Mouse (Mus musculus) C2C12 (cell line): ENCODE measurements around the gene Nckap5l. TPM values are rescaled to one million over a fixed set of nuclear protein-coding genes. Genes with fewer than 3 reads are reported as not detected.
"Not testable (repeated sequence)": the region's sequence is repeated elsewhere in the genome, so short reads cannot be mapped to it uniquely, and the experiment has no call there.

Source experiments
- H3K27me3 ChIP-seq: one replicate; pipeline ENCODE4 v1.6.1; 2011; ENCODE audit not compliant: control insufficient read depth, insufficient read depth, insufficient read length
- H3K36me3 ChIP-seq: one replicate; pipeline ENCODE4 v1.6.1; 2011; ENCODE audit not compliant: control insufficient read depth, insufficient read depth
- H3K4me3 ChIP-seq: one replicate; pipeline ENCODE4 v1.5.1; 2011; ENCODE audit warnings: mild to moderate bottlenecking, control low read depth; ENCODE audit not compliant: poor library complexity, insufficient read depth, severe bottlenecking
- H3K79me2 ChIP-seq: one replicate; pipeline ENCODE4 v1.6.1; 2011; ENCODE audit not compliant: control insufficient read depth, insufficient read depth
- H3K79me3 ChIP-seq: one replicate; pipeline ENCODE4 v1.6.1; 2011; ENCODE audit warnings: low read depth, control low read depth
- H3ac ChIP-seq: one replicate; pipeline ENCODE3; 2011; ENCODE audit warnings: low read depth; ENCODE audit not compliant: control insufficient read depth, insufficient read length
- CEBPB ChIP-seq: IDR thresholded peaks from one replicate; pipeline ENCODE4 v1.6.1; 2011; ENCODE audit warnings: low read depth, mild to moderate bottlenecking, control low read depth, moderate library complexity
- CTCF ChIP-seq: IDR thresholded peaks from one replicate; pipeline ENCODE4 v1.5.1; 2011; ENCODE audit not compliant: control insufficient read depth, insufficient read depth, insufficient read length
- FOSL1 ChIP-seq: IDR thresholded peaks from one replicate; pipeline ENCODE4 v1.8.0; 2011; ENCODE audit warnings: mild to moderate bottlenecking, low read length; ENCODE audit not compliant: poor library complexity, insufficient read depth, severe bottlenecking
- MAX ChIP-seq: IDR thresholded peaks from one replicate; pipeline ENCODE4 v1.6.1; 2011; ENCODE audit warnings: mild to moderate bottlenecking, control low read depth
- MYOD1 ChIP-seq: IDR thresholded peaks from one replicate; pipeline ENCODE4 v1.6.1; 2011; ENCODE audit warnings: low read depth; ENCODE audit not compliant: control insufficient read depth, insufficient read length
- MYOG ChIP-seq: IDR thresholded peaks from one replicate; pipeline ENCODE4 v1.6.1; 2011; ENCODE audit not compliant: control insufficient read depth, insufficient read length; ENCODE audit errors: extremely low read depth
- USF1 ChIP-seq: IDR thresholded peaks from one replicate; pipeline ENCODE4 v1.6.1; 2011; ENCODE audit warnings: low read depth, mild to moderate bottlenecking, control low read depth, moderate library complexity
- polyA plus RNA-seq: library from polyadenylated mRNA; unstranded; fragments of >200 nt; fragmentation: generic; extraction: Trizol; gene quantifications from one replicate; pipeline ENCODE4 v1.2.1, GENCODE M21; 2012; ENCODE audit warnings: missing spikeins

Nckap5l gene
- polyA plus RNA-seq, 1 experiment, result 17.7 TPM

- Histone ChIP-seq H3K79me2 (peaks cover 54% of the 10 kb centered on the region), H3K36me3 (peaks cover 8% of the 10 kb centered on the region), H3ac (no peak overlapping the region), H3K27me3 (no peaks in the 10 kb centered on the region), H3K4me3 (no peak overlapping the region), H3K79me3 (peaks cover 3% of the 10 kb centered on the region)
- TF ChIP-seq CEBPB (no peak), MYOG (no peak), MAX (no peak), CTCF (no peak), MYOD1 (no peak), FOSL1 (no peak), USF1 (no peak)
These were observed 8.3 kb downstream of the Nckap5l start for GRCm38 (mm10) chr15:99449131-99449750.

GRCm38 (mm10) chr15:99446136-99446535 lies 11.4 kb downstream of the Nckap5l start:
- H3K27me3 ChIP-seq, H3K4me3 ChIP-seq, H3ac ChIP-seq, H3K36me3 ChIP-seq, H3K79me3 ChIP-seq: not testable (repeated sequence)
- H3K79me2 ChIP-seq, result peaks cover 24% of the 10 kb centered on the region

GRCm38 (mm10) chr15:99445567-99445966 lies 12.0 kb downstream of the Nckap5l start:
- TF ChIP-seq MYOD1 (no peak), CEBPB (no peak), MYOG (no peak)
- Histone ChIP-seq H3K79me3 (no peaks in the 10 kb centered on the region), H3ac (no peak overlapping the region), H3K27me3 (no peaks in the 10 kb centered on the region), H3K4me3 (no peak overlapping the region), H3K79me2 (peaks cover 24% of the 10 kb centered on the region), H3K36me3 (peaks cover 3% of the 10 kb centered on the region)

GRCm38 (mm10) chr15:99442358-99442757 lies 15.2 kb downstream of the Nckap5l start:
- H3K27me3 ChIP-seq, result no peaks in the 10 kb centered on the region
- no peak overlapping the region for H3K4me3 ChIP-seq
- peaks cover 8% of the 10 kb centered on the region for H3K36me3 ChIP-seq
- H3ac ChIP-seq, result no peak overlapping the region
- peaks cover 13% of the 10 kb centered on the region for H3K79me2 ChIP-seq
- no peak for TF ChIP-seq CTCF
- no peak for TF ChIP-seq FOSL1
- TF ChIP-seq CEBPB, result no peak
- peaks cover 4% of the 10 kb centered on the region for H3K79me3 ChIP-seq

GRCm38 (mm10) chr15:99440816-99441457 lies 16.6 kb downstream of the Nckap5l start:
- TF ChIP-seq FOSL1, result no peak
- TF ChIP-seq CTCF, result no peak
- TF ChIP-seq USF1, result no peak
- TF ChIP-seq MAX, result no peak
- no peak for TF ChIP-seq CEBPB
- TF ChIP-seq MYOG, result no peak
- no peak for TF ChIP-seq MYOD1
- Histone ChIP-seq H3K79me3 (peaks cover 7% of the 10 kb centered on the region), H3K4me3 (no peak overlapping the region), H3K36me3 (peaks cover 8% of the 10 kb centered on the region), H3K27me3 (no peaks in the 10 kb centered on the region), H3ac (no peak overlapping the region), H3K79me2 (peaks cover 13% of the 10 kb centered on the region)

GRCm38 (mm10) chr15:99440112-99440815 lies 17.3 kb downstream of the Nckap5l start:
- H3K36me3 ChIP-seq, result peaks cover 5% of the 10 kb centered on the region
- no peaks in the 10 kb centered on the region for H3K27me3 ChIP-seq
- no peak overlapping the region for H3ac ChIP-seq

More at GRCm38 (mm10) chr15:99440112-99440815, 17.3 kb downstream of the Nckap5l start:
- TF ChIP-seq MYOD1 (peak; percentile 89), MAX (no peak), MYOG (no peak), CEBPB (no peak), FOSL1 (no peak)
- peaks cover 7% of the 10 kb centered on the region for H3K79me3 ChIP-seq
- H3K4me3 ChIP-seq, result no peak overlapping the region
- H3K79me2 ChIP-seq, result peaks cover 13% of the 10 kb centered on the region
